8 mouse cellular contexts compared by ENCODE assay signal in the genomic region with DNA sequence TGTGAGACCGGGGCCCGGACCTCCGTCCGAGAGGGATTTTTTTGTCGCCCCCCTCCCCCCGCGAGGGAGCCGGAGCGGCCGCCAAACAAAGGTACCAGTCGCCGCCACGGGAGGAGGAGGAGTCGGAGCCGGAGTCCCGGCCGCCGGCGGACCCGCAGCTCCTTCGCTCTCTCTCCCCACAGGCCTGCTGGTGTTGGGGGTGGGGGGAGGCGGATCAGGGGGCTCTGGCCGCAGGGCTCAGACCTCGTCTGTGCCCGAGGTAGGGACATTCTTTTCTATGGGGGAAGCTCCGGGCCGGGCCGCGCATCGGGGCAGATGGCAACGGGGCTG. TPM values are rescaled to one million over a fixed set of nuclear protein-coding genes. Genes with fewer than 3 reads are reported as not detected.
A peak's percentile ranks its signal among the peaks of the same experiment; 100 is the strongest.
DNase-seq lines count a peak whose midpoint lies in the region; ATAC-seq lines count a peak whose summit lies in the region.

No protein-coding gene starts in this region.

- H3K27ac ChIP-seq in embryonic facial prominence, embryonic 12.5 days = peak overlapping the region; percentile 97
- peak overlapping the region; percentile 97 for H3K27ac ChIP-seq in intestine, embryonic 14.5 days (ENCODE audit: low read depth)

- H3K4me1 ChIP-seq in embryonic facial prominence, embryonic 12.5 days = peaks cover 6% of the 10 kb centered on the region
- H3K4me1 ChIP-seq in intestine, embryonic 14.5 days (replicated peaks; ENCODE audit: control insufficient read depth, insufficient read depth, low read length) = peaks cover 9% of the 10 kb centered on the region

- WGBS in embryonic facial prominence, embryonic 12.5 days = 0% methylated on average over 19 of the region's 31 CpGs
- under 1% methylated on average over 17 of the region's 31 CpGs for WGBS in intestine, embryonic 14.5 days

- H3K9ac ChIP-seq in embryonic facial prominence, embryonic 12.5 days = peak overlapping the region; percentile 92
- H3K9ac ChIP-seq in intestine, embryonic 14.5 days (ENCODE audit: low read length) = peak overlapping the region; percentile 87

- peaks cover 4% of the 10 kb centered on the region; the same call in 1 of the 2 replicates for H3K36me3 ChIP-seq in embryonic facial prominence, embryonic 12.5 days
- no peaks in the 10 kb centered on the region; the same call in 1 of the 2 replicates for H3K36me3 ChIP-seq in intestine, embryonic 14.5 days (ENCODE audit: control insufficient read depth, insufficient read depth, low read length)

- intact Hi-C loops in left cerebral cortex, postnatal 14 days (cut with DNase I) = loop anchor here (5.0 to 10.0 kb wide), 2 partner anchors 63 to 111 kb away; no protein-coding TSS in a partner anchor

- H3K9me3 ChIP-seq in embryonic facial prominence, embryonic 12.5 days = no peaks in the 10 kb centered on the region
- H3K9me3 ChIP-seq in intestine, embryonic 14.5 days (ENCODE audit: control insufficient read depth, low read length) = no peaks in the 10 kb centered on the region

- DNase-seq in left cerebral cortex, adult 11 months (ENCODE audit: low spot score) = peak; percentile 73
- no peak for DNase-seq in left cerebral cortex, postnatal 14 days (ENCODE audit: low spot score in 2 of 2)
- no peak for DNase-seq in intestine, embryonic 14.5 days (ENCODE audit: low spot score)
- no peak for DNase-seq in left cerebral cortex, adult 18-20 months (ENCODE audit: low spot score in 2 of 2)
- DNase-seq in layer of hippocampus, postnatal 10 days (ENCODE audit: low spot score in 2 of 2) = no peak
- no peak for DNase-seq in adipocyte (ENCODE audit: low spot score)

- H3K4me3 ChIP-seq in embryonic facial prominence, embryonic 12.5 days = peak overlapping the region; percentile 87
- peak overlapping the region; percentile 91 for H3K4me3 ChIP-seq in intestine, embryonic 14.5 days (ENCODE audit: low read depth, low read length)

- H3K4me2 ChIP-seq in embryonic facial prominence, embryonic 12.5 days (replicated peaks) = peak overlapping the region; percentile 80
- peak overlapping the region; percentile 51; the same call in 1 of the 2 replicates for H3K4me2 ChIP-seq in intestine, embryonic 14.5 days (ENCODE audit: low read length)

- peak; percentile 24 for ATAC-seq in embryonic facial prominence, embryonic 12.5 days (ENCODE audit: insufficient number of reproducible peaks, insufficient read depth, low FRiP score, low TSS enrichment)
- ATAC-seq in intestine, embryonic 14.5 days (replicated peaks; ENCODE audit: low FRiP score, low TSS enrichment, low read depth) = peak; percentile 47
- peak; percentile 1; the same call in 1 of the 2 replicates for ATAC-seq in monocyte, adult 5-6 weeks (replicated peaks; ENCODE audit: insufficient number of reproducible peaks, low FRiP score, low TSS enrichment, poor library complexity, severe bottlenecking)

- H3K27me3 ChIP-seq in embryonic facial prominence, embryonic 12.5 days = no peaks in the 10 kb centered on the region
- H3K27me3 ChIP-seq in intestine, embryonic 14.5 days (replicated peaks; ENCODE audit: control insufficient read depth, insufficient read depth, low read length) = no peaks in the 10 kb centered on the region

RNA-seq across cellular contexts. Expression of a gene that starts 0.6 kb away (rescaled TPM):
- total RNA-seq in left cerebral cortex, postnatal 14 days (2021) = 10 to 100 TPM; 48.3 to 54.1 TPM
- polyA plus RNA-seq in embryonic facial prominence, embryonic 12.5 days (2016; fragmentation: Nextera tagmentation; extraction: Ambion mirVana) = 58.5 and 64.0 TPM in 2 replicates
- polyA plus RNA-seq in intestine, embryonic 14.5 days (2014; fragmentation: Nextera tagmentation; extraction: Ambion mirVana) = 46.2 and 54.5 TPM in 2 replicates
- total RNA-seq in monocyte, adult 5-6 weeks (2017) = 50.1 to 57.9 TPM (median 51.8 TPM) in 3 replicates
- 10 to 100 TPM; 60.5 to 64.1 TPM for total RNA-seq in left cerebral cortex, adult 18-20 months (2021)
- total RNA-seq in layer of hippocampus, postnatal 10 days (2021) = 10 to 100 TPM; 54.4 to 63.7 TPM

RNA-seq across cellular contexts. Expression of a gene that starts 0.9 kb away (rescaled TPM):
- total RNA-seq in left cerebral cortex, postnatal 14 days (2021) = 10 to 100 TPM; 38.7 to 43.4 TPM
- polyA plus RNA-seq in embryonic facial prominence, embryonic 12.5 days (2016; fragmentation: Nextera tagmentation; extraction: Ambion mirVana) = 95.2 and 96.5 TPM in 2 replicates
- 58.2 and 58.4 TPM in 2 replicates for polyA plus RNA-seq in intestine, embryonic 14.5 days (2014; fragmentation: Nextera tagmentation; extraction: Ambion mirVana)
- 81.5 to 110 TPM (median 88.5 TPM) in 3 replicates for total RNA-seq in monocyte, adult 5-6 weeks (2017)
- 10 to 100 TPM; 44.8 to 51.3 TPM for total RNA-seq in left cerebral cortex, adult 18-20 months (2021)
- total RNA-seq in layer of hippocampus, postnatal 10 days (2021) = 10 to 100 TPM; 48.6 to 48.8 TPM

RNA-seq across cellular contexts. Expression of a gene that starts 24.5 kb away (rescaled TPM):
- 10 to 100 TPM; 60.1 to 66.9 TPM for total RNA-seq in left cerebral cortex, postnatal 14 days (2021)
- 61.3 and 66.6 TPM in 2 replicates for polyA plus RNA-seq in embryonic facial prominence, embryonic 12.5 days (2016; fragmentation: Nextera tagmentation; extraction: Ambion mirVana)
- 45.0 and 55.9 TPM in 2 replicates for polyA plus RNA-seq in intestine, embryonic 14.5 days (2014; fragmentation: Nextera tagmentation; extraction: Ambion mirVana)
- 57.6 to 103 TPM (median 91.7 TPM) in 3 replicates for total RNA-seq in monocyte, adult 5-6 weeks (2017)
- total RNA-seq in left cerebral cortex, adult 18-20 months (2021) = 10 to 100 TPM; 66.1 to 75.6 TPM
- total RNA-seq in layer of hippocampus, postnatal 10 days (2021) = 10 to 100 TPM; 67.2 to 83.9 TPM
